Mouse (Mus musculus) lung, postnatal 0 days (tissue): ENCODE measurements around the gene Dido1.

Source experiments
- CTCF ChIP-seq: IDR thresholded peaks from 2 replicates; pipeline ENCODE4 v1.5.1; 2016; ENCODE audit warnings: antibody characterized with exemption, mild to moderate bottlenecking
- EP300 ChIP-seq: IDR thresholded peaks from 2 replicates; pipeline ENCODE4 v1.6.1; 2016; ENCODE audit warnings: antibody characterized with exemption, mild to moderate bottlenecking, control low read depth

DNA sequence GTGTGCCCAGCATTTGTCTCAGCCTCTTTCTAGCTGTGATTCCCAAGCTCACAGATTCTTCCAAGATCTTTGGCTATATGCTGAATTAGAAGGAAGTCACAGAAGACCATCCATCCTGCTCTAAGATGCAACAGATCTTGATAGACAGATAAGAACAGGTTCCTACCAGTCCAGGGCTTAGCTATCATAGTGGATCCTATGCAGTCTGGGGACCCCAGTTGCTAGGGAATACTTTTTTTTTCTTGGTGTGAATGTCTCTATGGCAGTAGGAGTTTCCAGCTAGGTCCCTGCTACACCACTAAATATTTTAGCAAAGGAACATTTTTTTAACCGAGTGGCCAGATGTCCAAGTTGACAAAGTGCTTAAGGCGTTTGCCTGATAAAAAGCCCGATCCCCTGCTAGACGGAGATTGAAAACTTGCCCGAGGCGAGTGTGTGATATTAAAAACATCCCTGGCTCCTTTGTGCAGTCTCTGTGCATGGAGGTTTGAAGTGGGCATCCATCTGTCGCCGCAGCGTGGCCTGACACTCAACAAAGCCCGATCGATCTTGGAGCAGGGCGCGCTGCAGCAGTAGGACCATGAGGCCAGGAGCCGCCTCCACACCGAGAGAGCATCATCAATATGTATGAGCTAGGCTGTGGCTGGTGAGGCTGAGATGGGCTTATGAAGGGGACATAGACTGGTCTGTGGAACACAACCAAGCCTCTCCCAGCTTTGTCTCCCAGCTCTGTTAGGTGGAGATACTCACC, 48.9 kb upstream of the Dido1 start:
- TF ChIP-seq CTCF (no peak), EP300 (no peak)
